Mouse (Mus musculus): ENCODE results near the gene Olfr1411.

DNA sequence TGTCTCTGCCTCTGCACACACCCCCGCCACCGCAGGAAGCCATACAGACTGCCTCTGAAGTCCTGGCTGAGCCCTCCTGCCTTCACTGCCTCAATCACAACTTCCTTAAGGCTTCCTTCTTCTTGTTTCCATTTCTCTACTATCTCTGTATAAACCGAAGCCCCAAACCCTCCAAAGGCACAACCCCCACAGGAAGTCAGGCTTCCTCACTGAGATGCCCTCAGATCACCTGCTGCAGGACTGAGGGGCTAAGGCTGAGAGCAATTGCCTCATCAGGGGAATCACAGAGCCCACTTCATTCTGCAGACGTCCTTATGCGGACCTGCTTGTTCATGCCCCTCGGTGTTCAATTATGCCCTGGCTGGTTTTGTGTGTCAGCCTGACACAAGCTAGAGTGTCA lies 46.2 kb downstream of the Olfr1411 start:
- TF ChIP-seq GATA1 (IDR thresholded peaks at IDR 0.05; ENCODE audit: low read length): no peak
- no peak for TF ChIP-seq TAL1 (IDR thresholded peaks at IDR 0.05; ENCODE audit: low read length)

Measured in erythroblast, embryonic 14.5 days (primary cell).